Mouse (Mus musculus) forebrain, embryonic 14.5 days (tissue): ENCODE measurements around the gene Bahcc1. TPM values are rescaled to one million over a fixed set of nuclear protein-coding genes. Genes with fewer than 3 reads are reported as not detected.

Source experiments
- ATAC-seq: fragments of 200-750 bp; cut with Nextera tagmentation; 2 replicates; pipeline ENCODE4 v1.8.0; 2017; ENCODE audit warnings: mild to moderate bottlenecking, moderate library complexity
- DNase-seq: peaks from one replicate; pipeline ENCODE4 v3.0.0-alpha.2; 2015; ENCODE audit warnings: low spot score
- H3K27ac ChIP-seq: fragments of 300-500 bp; sonication (generic); 2 replicates; pipeline ENCODE4 v1.5.1; 2014; ENCODE audit warnings: low read depth, mild to moderate bottlenecking, control low read depth, low read length, moderate library complexity
- H3K27me3 ChIP-seq: fragments of 300-500 bp; sonication (generic); replicated peaks from 2 replicates; pipeline ENCODE4 v1.6.1; 2014; ENCODE audit warnings: low read length, control low read depth, mixed read lengths; ENCODE audit not compliant: control insufficient read depth, insufficient read depth
- H3K36me3 ChIP-seq: fragments of 300-500 bp; sonication (generic); 2 replicates; pipeline ENCODE4 v1.6.1; 2014; ENCODE audit warnings: low read length, control low read depth; ENCODE audit not compliant: control insufficient read depth, insufficient read depth
- H3K4me1 ChIP-seq: fragments of 300-500 bp; sonication (generic); 2 replicates; pipeline ENCODE4 v1.6.1; 2014; ENCODE audit warnings: antibody characterized with exemption, low read length, control low read depth; ENCODE audit not compliant: control insufficient read depth, insufficient read depth
- H3K4me2 ChIP-seq: fragments of 300-500 bp; sonication (generic); 2 replicates; pipeline ENCODE4 v1.6.1; 2014; ENCODE audit warnings: mild to moderate bottlenecking, control low read depth, low read length
- H3K4me3 ChIP-seq: fragments of 300-500 bp; sonication (generic); 2 replicates; pipeline ENCODE4 v1.5.1; 2014; ENCODE audit warnings: low read depth, low read length, control low read depth
- H3K9ac ChIP-seq: fragments of 300-500 bp; sonication (generic); 2 replicates; pipeline ENCODE4 v1.6.1; 2014; ENCODE audit warnings: mild to moderate bottlenecking, low read length, control low read depth, moderate library complexity
- H3K9me3 ChIP-seq: fragments of 300-500 bp; sonication (generic); replicated peaks from 2 replicates; pipeline ENCODE4 v1.6.1; 2016; ENCODE audit warnings: low read length, control low read depth, mixed read lengths; ENCODE audit not compliant: control insufficient read depth
- WGBS: fragments of 180-500 bp; shearing (Covaris S2); extraction: QIAGEN DNeasy Blood & Tissue Kit; methylation state at CpG from one replicate; pipeline ENCODE4 v1.1.7; 2014; 5-methylcytosine and 5-hydroxymethylcytosine counted together
- polyA plus RNA-seq: library from polyadenylated mRNA; unstranded; fragments of >200 nt; fragmentation: Nextera tagmentation; extraction: Ambion mirVana; gene quantifications from 2 replicates; pipeline ENCODE4 v1.2.1, GENCODE M21; 2014

Gene Bahcc1
- polyA plus RNA-seq, 1 experiment from 2014 or later = 12.6 TPM

DNA sequence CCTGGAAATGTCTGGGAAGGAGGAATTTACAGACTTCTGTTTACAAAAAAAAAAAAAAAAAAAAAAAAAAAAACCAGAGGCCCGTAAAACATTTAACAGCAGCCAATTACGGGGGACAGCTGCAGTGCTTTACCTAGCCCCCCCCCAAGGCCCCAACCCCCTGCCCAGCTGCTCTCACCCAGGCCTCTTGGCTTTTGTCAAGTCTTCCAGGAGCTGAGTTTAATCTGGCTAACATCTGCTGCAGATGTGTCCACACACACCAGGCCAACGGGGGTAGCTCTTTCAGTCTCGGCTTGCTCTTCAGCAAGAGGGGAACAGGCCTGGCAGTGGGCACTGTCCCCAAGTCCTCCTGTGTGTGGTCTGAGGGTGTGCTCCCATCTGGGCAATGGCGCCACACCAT lies 32.7 kb downstream of the Bahcc1 start:
- no peak overlapping the region for H3K9ac ChIP-seq
- peaks cover 57% of the 10 kb centered on the region for H3K4me1 ChIP-seq
- ATAC-seq (no peak), DNase-seq (no peak)
- WGBS = 62% methylated on average over 5 of the region's 5 CpGs
- H3K4me2 ChIP-seq = no peak overlapping the region
- H3K27me3 ChIP-seq = 0 out of 2 replicates have a peak, but pooled peaks cover 3% of the 10 kb centered on the region
- 0 out of 2 replicates have a peak, but pooled peaks cover 2% of the 10 kb centered on the region for H3K36me3 ChIP-seq
- no peak overlapping the region for H3K4me3 ChIP-seq
- no peaks in the 10 kb centered on the region for H3K9me3 ChIP-seq
- no peak overlapping the region for H3K27ac ChIP-seq

DNA sequence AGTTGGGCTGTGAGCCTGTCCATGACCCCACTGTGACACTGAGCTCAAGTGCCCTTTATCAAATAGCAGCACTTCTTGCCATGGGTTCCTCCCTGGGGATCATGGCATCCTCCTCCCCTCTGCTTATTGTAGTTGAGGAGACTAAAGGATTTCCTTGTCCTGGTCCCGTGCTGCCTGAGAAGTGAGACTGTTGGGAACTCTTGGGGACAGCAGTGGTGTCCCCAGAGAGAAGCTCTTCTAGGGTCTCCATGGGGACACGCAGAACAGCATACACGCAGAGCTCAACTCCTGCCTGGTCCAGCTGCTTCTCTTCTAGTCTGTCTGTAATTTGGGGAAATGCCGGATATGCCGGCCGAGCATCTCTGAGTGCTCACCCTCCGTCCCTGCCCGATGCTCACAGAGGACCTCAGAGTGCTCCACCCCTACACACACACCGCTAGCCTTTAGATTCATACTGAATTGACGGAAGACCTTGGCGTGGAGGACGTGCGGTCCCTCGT lies 33.6 kb downstream of the Bahcc1 start:
- ATAC-seq = no peak
- H3K4me3 ChIP-seq = no peak overlapping the region
- no peak overlapping the region for H3K27ac ChIP-seq
- no peak overlapping the region for H3K9ac ChIP-seq
- H3K27me3 ChIP-seq = 0 out of 2 replicates have a peak, but pooled peaks cover 4% of the 10 kb centered on the region
- H3K9me3 ChIP-seq = no peaks in the 10 kb centered on the region
- no peak overlapping the region for H3K4me2 ChIP-seq
- 84% methylated on average over 14 of the region's 14 CpGs for WGBS
- H3K4me1 ChIP-seq = peaks cover 48% of the 10 kb centered on the region
- peaks cover 10% of the 10 kb centered on the region for H3K36me3 ChIP-seq
- no peak for DNase-seq

DNA sequence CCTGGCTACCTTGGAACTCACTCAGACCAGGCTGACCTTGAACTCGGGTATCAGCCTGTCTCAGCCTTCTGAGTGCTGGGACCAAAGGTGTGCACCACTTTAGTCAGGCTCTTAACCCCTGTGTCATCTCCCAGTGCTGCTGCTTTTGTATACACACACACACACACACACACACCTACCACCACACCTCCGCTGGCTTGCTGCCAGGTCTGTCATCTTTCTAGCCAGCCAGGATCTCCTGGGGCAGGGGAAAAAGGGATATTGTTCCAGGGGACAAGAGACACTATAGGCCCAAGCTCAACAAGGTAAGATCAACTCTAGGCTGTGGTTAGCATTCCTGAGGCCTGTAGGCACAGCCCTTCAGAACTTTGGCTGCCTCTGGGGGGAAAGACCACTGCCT lies 34.5 kb downstream of the Bahcc1 start:
- no peak overlapping the region for H3K27ac ChIP-seq
- no peak for DNase-seq
- no peak overlapping the region for H3K4me2 ChIP-seq
- no peak overlapping the region for H3K9ac ChIP-seq
- H3K4me3 ChIP-seq = no peak overlapping the region
- peaks cover 20% of the 10 kb centered on the region for H3K36me3 ChIP-seq
- 0 out of 2 replicates have a peak, but pooled peaks cover 6% of the 10 kb centered on the region for H3K27me3 ChIP-seq
- peaks cover 40% of the 10 kb centered on the region for H3K4me1 ChIP-seq
- WGBS = 89% methylated on average over 2 of the region's 2 CpGs
- no peak for ATAC-seq
- no peaks in the 10 kb centered on the region for H3K9me3 ChIP-seq

DNA sequence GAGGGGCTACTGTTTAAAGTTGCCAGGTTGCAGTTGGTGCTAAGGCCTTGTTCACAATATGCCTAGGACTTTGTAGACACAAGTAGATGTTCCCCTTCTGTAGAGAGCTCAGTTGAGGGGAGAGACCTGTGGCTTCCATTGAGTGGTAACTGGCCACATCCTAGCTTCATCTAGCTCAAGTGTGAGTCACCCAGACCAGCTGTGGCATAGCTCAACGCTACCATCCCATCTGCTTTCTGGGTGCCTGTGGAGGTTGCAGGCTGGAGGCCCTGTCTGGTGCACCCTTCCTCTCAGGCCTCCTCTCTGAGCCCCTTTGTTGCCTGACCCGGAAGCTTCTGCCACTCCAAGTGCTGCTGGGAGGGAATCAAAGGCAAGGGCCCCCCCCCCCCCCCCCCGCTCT lies 34.9 kb downstream of the Bahcc1 start:
- 75% methylated on average over 3 of the region's 3 CpGs for WGBS
- H3K4me2 ChIP-seq = no peak overlapping the region
- peaks cover 24% of the 10 kb centered on the region for H3K36me3 ChIP-seq
- no peak overlapping the region for H3K4me3 ChIP-seq
- H3K9ac ChIP-seq = no peak overlapping the region
- ATAC-seq (no peak), DNase-seq (no peak)
- H3K4me1 ChIP-seq = peaks cover 36% of the 10 kb centered on the region
- no peaks in the 10 kb centered on the region for H3K9me3 ChIP-seq
- 0 out of 2 replicates have a peak, but pooled peaks cover 6% of the 10 kb centered on the region for H3K27me3 ChIP-seq
- H3K27ac ChIP-seq = no peak overlapping the region

DNA sequence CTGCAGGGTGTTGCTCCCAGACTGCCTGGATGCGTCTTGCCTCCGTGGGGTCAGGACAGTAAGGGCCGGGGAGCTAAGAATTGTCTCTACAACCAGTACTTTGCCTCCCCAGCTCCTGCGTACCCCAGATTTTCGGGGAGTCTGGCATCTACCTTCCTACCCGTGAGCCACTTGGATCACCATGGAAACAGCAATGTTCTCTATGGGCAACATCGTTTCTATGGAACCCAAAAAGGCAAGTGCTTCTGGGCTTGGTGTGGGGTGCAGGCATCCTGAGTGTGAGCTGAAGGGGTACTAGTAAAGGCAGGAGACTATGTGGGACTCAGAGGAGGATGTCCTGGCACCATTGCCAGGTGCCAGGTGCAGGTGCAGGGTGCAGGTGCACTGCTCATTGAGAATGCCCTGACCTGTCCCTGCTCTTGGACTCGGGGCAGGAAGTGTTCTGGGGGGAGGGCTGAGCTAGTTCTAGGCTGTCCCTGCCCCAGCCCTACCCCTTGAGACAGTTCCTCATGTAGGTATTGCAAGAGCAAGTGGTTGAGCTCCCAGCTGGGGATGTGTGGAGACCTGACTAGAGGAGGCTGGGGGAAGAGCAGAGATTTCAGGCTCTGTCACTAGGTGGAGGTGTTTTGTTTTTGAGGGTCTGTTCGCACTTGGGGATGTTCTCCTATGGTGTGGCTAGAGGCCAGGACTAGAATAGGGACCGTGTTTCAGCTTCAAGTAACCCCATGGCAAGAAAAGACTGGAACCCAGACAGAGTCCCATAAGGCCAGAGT lies 35.6 kb downstream of the Bahcc1 start:
- Histone ChIP-seq H3K27ac (no peak overlapping the region), H3K4me3 (no peak overlapping the region), H3K9me3 (no peaks in the 10 kb centered on the region), H3K36me3 (peaks cover 31% of the 10 kb centered on the region), H3K9ac (no peak overlapping the region), H3K27me3 (0 out of 2 replicates have a peak, but pooled peaks cover 6% of the 10 kb centered on the region), H3K4me2 (no peak overlapping the region), H3K4me1 (peaks cover 29% of the 10 kb centered on the region)
- WGBS = 66% methylated on average over 10 of the region's 10 CpGs
- DNase-seq (peak; percentile 30), ATAC-seq (no peak)

DNA sequence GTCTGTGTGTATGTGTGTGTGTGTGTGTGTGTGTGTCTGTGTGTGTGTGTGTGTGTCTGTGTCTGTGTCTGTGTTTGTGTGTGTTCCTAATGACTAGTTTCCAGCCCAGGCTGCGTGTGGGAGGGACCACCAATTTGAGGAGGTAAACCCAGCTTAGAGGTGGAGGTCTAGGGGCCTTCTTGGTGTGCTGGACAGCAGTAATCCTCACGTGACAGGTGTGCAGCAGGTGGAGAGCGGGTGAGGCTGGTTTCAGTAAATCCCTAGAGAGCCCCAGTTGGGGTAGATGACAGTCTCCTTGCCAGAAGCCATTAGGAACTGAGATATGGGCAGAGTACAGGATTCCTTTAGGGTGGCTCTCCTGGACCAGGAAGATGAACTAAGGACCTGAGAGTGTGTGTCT lies 36.3 kb downstream of the Bahcc1 start:
- no peak overlapping the region for H3K9ac ChIP-seq
- 84% methylated on average over 3 of the region's 3 CpGs for WGBS
- H3K4me3 ChIP-seq = no peak overlapping the region
- H3K27me3 ChIP-seq = 0 out of 2 replicates have a peak, but pooled peaks cover 3% of the 10 kb centered on the region
- DNase-seq = no peak
- peaks cover 23% of the 10 kb centered on the region; the same call in 1 of the 2 replicates for H3K4me1 ChIP-seq
- no peak for ATAC-seq
- no peak overlapping the region for H3K27ac ChIP-seq
- H3K4me2 ChIP-seq = no peak overlapping the region
- H3K36me3 ChIP-seq = peaks cover 37% of the 10 kb centered on the region
- H3K9me3 ChIP-seq = no peaks in the 10 kb centered on the region

DNA sequence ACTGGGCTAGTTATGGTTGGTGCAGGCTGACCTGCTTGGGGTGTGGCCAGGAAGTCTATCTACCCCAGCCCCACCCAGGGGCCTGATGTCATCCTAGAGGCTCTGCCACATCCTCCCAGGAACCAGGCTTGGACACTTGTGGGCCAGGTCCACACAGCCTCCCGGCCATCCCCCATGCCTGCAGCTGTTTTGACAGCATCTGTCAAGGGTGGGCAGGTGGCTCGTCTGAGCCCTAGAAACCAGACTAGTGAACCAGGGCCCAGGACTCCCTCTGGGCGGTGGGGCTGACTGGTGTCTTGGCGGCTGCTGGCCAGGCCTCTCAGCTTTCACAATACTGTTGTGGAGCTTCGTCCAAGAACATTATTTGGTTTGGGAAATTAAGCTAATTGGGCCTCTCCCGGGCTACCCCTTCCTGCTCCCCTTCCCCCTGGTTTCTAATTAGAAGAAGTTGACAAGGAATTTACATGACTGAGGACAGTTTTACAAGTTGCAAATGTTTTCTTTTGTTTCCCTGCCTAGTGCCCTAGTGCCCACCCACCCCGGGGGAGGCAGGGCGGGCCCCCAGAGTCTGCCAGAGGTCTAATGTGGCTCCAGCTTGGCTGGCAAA lies 36.9 kb downstream of the Bahcc1 start:
- H3K4me1 ChIP-seq = peaks cover 17% of the 10 kb centered on the region; the same call in 1 of the 2 replicates
- no peak overlapping the region for H3K9ac ChIP-seq
- no peak overlapping the region for H3K4me2 ChIP-seq
- DNase-seq (peak; percentile 93), ATAC-seq (peak; percentile 82)
- peaks cover 43% of the 10 kb centered on the region for H3K36me3 ChIP-seq
- no peaks in the 10 kb centered on the region for H3K9me3 ChIP-seq
- WGBS = 8% methylated on average over 8 of the region's 8 CpGs
- 0 out of 2 replicates have a peak, but pooled peaks cover 3% of the 10 kb centered on the region for H3K27me3 ChIP-seq
- no peak overlapping the region for H3K4me3 ChIP-seq
- H3K27ac ChIP-seq = no peak overlapping the region

DNA sequence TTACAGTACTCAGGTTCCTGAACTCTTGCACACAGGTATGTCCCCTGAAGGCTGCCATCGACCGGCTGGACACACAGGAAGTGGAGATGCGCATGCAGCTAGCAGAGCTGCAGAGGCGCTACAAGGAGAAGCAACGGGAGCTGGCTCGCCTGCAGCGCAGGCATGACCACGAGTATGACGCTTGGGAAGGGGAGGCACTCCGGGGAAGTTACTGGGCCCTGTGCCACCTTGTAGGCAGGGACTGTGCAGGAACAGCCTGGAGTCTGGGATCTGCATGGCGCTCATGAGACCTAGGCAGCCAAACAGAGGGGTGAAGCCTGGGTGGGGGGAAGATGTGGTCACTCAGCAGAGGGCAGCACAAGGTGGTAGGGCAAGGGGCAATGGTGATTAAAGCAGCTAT lies 46.6 kb downstream of the Bahcc1 start:
- Histone ChIP-seq H3K27me3 (no peaks in the 10 kb centered on the region), H3K4me3 (no peak overlapping the region), H3K4me2 (no peak overlapping the region), H3K27ac (peak overlapping the region; percentile 73; the same call in 1 of the 2 replicates), H3K9ac (no peak overlapping the region), H3K4me1 (peaks cover 15% of the 10 kb centered on the region), H3K36me3 (peaks cover 90% of the 10 kb centered on the region), H3K9me3 (no peaks in the 10 kb centered on the region)
- 80% methylated on average over 11 of the region's 11 CpGs for WGBS
- DNase-seq (no peak), ATAC-seq (no peak)
